Mouse (Mus musculus) brain, embryonic 14.5 days (tissue): ENCODE results near the gene Eef1a1.

Source experiments
- CTCF ChIP-seq: fragments of 200-500 bp; IDR thresholded peaks from 2 replicates; pipeline ENCODE4 v1.5.1; 2012; ENCODE audit warnings: inconsistent platforms, mild to moderate bottlenecking, moderate library complexity, borderline replicate concordance; ENCODE audit not compliant: insufficient read depth, insufficient read length; ENCODE audit errors: extremely low read depth
- POLR2A ChIP-seq: fragments of 200-500 bp; IDR thresholded peaks from 2 replicates; pipeline ENCODE4 v1.6.1; 2012; ENCODE audit warnings: mild to moderate bottlenecking, inconsistent platforms, borderline replicate concordance; ENCODE audit not compliant: poor library complexity, insufficient read depth, insufficient read length, severe bottlenecking; ENCODE audit errors: extremely low read depth

DNA sequence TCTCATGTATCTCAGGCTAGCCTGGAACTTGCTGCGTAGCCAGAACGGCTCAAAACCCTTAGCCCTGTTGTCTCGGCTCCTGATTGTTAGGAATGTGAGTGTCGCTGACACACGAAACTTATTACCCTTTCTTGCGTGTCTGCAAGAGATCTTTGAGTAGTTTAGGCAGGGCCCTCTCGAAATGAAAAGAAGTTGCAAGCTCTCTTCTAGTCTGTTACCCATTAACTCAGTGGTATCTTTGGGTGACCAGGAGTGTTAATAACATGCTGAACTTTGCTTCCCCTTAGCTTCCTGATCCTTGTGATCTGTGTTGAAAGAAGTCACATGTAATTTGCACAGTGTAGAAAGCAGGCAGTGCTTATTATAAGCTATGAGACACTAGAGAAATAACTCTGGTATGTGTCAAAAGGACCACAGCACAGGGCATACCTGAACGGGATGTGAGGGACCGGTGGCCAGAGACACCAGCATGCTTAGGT, 43.4 kb upstream of the Eef1a1 start:
- TF ChIP-seq POLR2A (no peak), CTCF (no peak)
